Mouse (Mus musculus): ENCODE measurements around the gene Sorbs2. TPM values are rescaled to one million over a fixed set of nuclear protein-coding genes. Genes with fewer than 3 reads are reported as not detected.

Sorbs2 gene
- polyA plus RNA-seq, 1 experiment, result not detected

GRCm38 (mm10) chr8:45660570-45660969 lies 153.0 kb downstream of the Sorbs2 start:
- Histone ChIP-seq H3K27ac (ENCODE audit: insufficient read depth, low read depth, low read length) (no peak overlapping the region), H3K4me1 (ENCODE audit: control insufficient read depth, insufficient read depth, low read length) (no peaks in the 10 kb centered on the region), H3K4me3 (ENCODE audit: insufficient read depth, low read length) (no peak overlapping the region)
- TF ChIP-seq CTCF (IDR thresholded peaks at IDR 0.05; ENCODE audit: low read depth, low read length) (no peak), POLR2A (IDR thresholded peaks at IDR 0.05; ENCODE audit: borderline replicate concordance, low read depth, low read length) (no peak)

GRCm38 (mm10) chr8:45661605-45662004 lies 154.0 kb downstream of the Sorbs2 start:
- Histone ChIP-seq H3K4me3 (ENCODE audit: insufficient read depth, low read length) (no peak overlapping the region), H3K4me1 (ENCODE audit: control insufficient read depth, insufficient read depth, low read length) (no peaks in the 10 kb centered on the region), H3K27ac (ENCODE audit: insufficient read depth, low read depth, low read length) (no peak overlapping the region)
- no peak for TF ChIP-seq POLR2A (IDR thresholded peaks at IDR 0.05; ENCODE audit: borderline replicate concordance, low read depth, low read length)
- TF ChIP-seq CTCF (IDR thresholded peaks at IDR 0.05; ENCODE audit: low read depth, low read length), result no peak

- Histone ChIP-seq H3K27ac (ENCODE audit: insufficient read depth, low read depth, low read length) (no peak overlapping the region), H3K4me3 (ENCODE audit: insufficient read depth, low read length) (no peak overlapping the region), H3K4me1 (ENCODE audit: control insufficient read depth, insufficient read depth, low read length) (no peaks in the 10 kb centered on the region)
- TF ChIP-seq POLR2A (IDR thresholded peaks at IDR 0.05; ENCODE audit: borderline replicate concordance, low read depth, low read length), result no peak
- TF ChIP-seq CTCF (IDR thresholded peaks at IDR 0.05; ENCODE audit: low read depth, low read length), result no peak
These were observed 158.6 kb downstream of the Sorbs2 start for GRCm38 (mm10) chr8:45666221-45666620.

- no peak for TF ChIP-seq CTCF (IDR thresholded peaks at IDR 0.05; ENCODE audit: low read depth, low read length)
- TF ChIP-seq POLR2A (IDR thresholded peaks at IDR 0.05; ENCODE audit: borderline replicate concordance, low read depth, low read length), result no peak
- H3K4me3 ChIP-seq (ENCODE audit: insufficient read depth, low read length), result no peak overlapping the region
- no peak overlapping the region for H3K27ac ChIP-seq (ENCODE audit: insufficient read depth, low read depth, low read length)
- H3K4me1 ChIP-seq (ENCODE audit: control insufficient read depth, insufficient read depth, low read length), result no peaks in the 10 kb centered on the region
These were observed 165.6 kb downstream of the Sorbs2 start for GRCm38 (mm10) chr8:45673149-45673548.

- TF ChIP-seq CTCF (IDR thresholded peaks at IDR 0.05; ENCODE audit: low read depth, low read length), result no peak
- no peak for TF ChIP-seq POLR2A (IDR thresholded peaks at IDR 0.05; ENCODE audit: borderline replicate concordance, low read depth, low read length)
- H3K4me1 ChIP-seq (ENCODE audit: control insufficient read depth, insufficient read depth, low read length), result no peaks in the 10 kb centered on the region
- H3K4me3 ChIP-seq (ENCODE audit: insufficient read depth, low read length), result no peak overlapping the region
- no peak overlapping the region for H3K27ac ChIP-seq (ENCODE audit: insufficient read depth, low read depth, low read length)
These were observed 168.3 kb downstream of the Sorbs2 start for GRCm38 (mm10) chr8:45675821-45676279.

GRCm38 (mm10) chr8:45677114-45677853 lies 169.7 kb downstream of the Sorbs2 start:
- Histone ChIP-seq H3K4me1 (ENCODE audit: control insufficient read depth, insufficient read depth, low read length) (no peaks in the 10 kb centered on the region), H3K27ac (ENCODE audit: insufficient read depth, low read depth, low read length) (no peak overlapping the region), H3K4me3 (ENCODE audit: insufficient read depth, low read length) (no peak overlapping the region)
- TF ChIP-seq POLR2A (IDR thresholded peaks at IDR 0.05; ENCODE audit: borderline replicate concordance, low read depth, low read length), result no peak
- no peak for TF ChIP-seq CTCF (IDR thresholded peaks at IDR 0.05; ENCODE audit: low read depth, low read length)

- H3K4me3 ChIP-seq (ENCODE audit: insufficient read depth, low read length), result no peak overlapping the region
- no peak overlapping the region for H3K27ac ChIP-seq (ENCODE audit: insufficient read depth, low read depth, low read length)
- TF ChIP-seq POLR2A (IDR thresholded peaks at IDR 0.05; ENCODE audit: borderline replicate concordance, low read depth, low read length) (no peak), CTCF (IDR thresholded peaks at IDR 0.05; ENCODE audit: low read depth, low read length) (no peak)
- H3K4me1 ChIP-seq (ENCODE audit: control insufficient read depth, insufficient read depth, low read length), result no peaks in the 10 kb centered on the region
These were observed 170.3 kb downstream of the Sorbs2 start for GRCm38 (mm10) chr8:45677854-45678241.

- Histone ChIP-seq H3K4me1 (ENCODE audit: control insufficient read depth, insufficient read depth, low read length) (no peaks in the 10 kb centered on the region), H3K4me3 (ENCODE audit: insufficient read depth, low read length) (no peak overlapping the region), H3K27ac (ENCODE audit: insufficient read depth, low read depth, low read length) (no peak overlapping the region)
- TF ChIP-seq CTCF (IDR thresholded peaks at IDR 0.05; ENCODE audit: low read depth, low read length) (no peak), POLR2A (IDR thresholded peaks at IDR 0.05; ENCODE audit: borderline replicate concordance, low read depth, low read length) (no peak)
These were observed 173.6 kb downstream of the Sorbs2 start for GRCm38 (mm10) chr8:45681171-45681570.

GRCm38 (mm10) chr8:45682845-45683383 lies 175.3 kb downstream of the Sorbs2 start:
- TF ChIP-seq CTCF (IDR thresholded peaks at IDR 0.05; ENCODE audit: low read depth, low read length), result no peak
- no peak for TF ChIP-seq POLR2A (IDR thresholded peaks at IDR 0.05; ENCODE audit: borderline replicate concordance, low read depth, low read length)
- no peak overlapping the region for H3K27ac ChIP-seq (ENCODE audit: insufficient read depth, low read depth, low read length)
- H3K4me3 ChIP-seq (ENCODE audit: insufficient read depth, low read length), result no peak overlapping the region
- no peaks in the 10 kb centered on the region for H3K4me1 ChIP-seq (ENCODE audit: control insufficient read depth, insufficient read depth, low read length)

- no peaks in the 10 kb centered on the region for H3K4me1 ChIP-seq (ENCODE audit: control insufficient read depth, insufficient read depth, low read length)
- no peak for TF ChIP-seq POLR2A (IDR thresholded peaks at IDR 0.05; ENCODE audit: borderline replicate concordance, low read depth, low read length)
- TF ChIP-seq CTCF (IDR thresholded peaks at IDR 0.05; ENCODE audit: low read depth, low read length), result no peak
- H3K27ac ChIP-seq (ENCODE audit: insufficient read depth, low read depth, low read length), result no peak overlapping the region
- no peak overlapping the region for H3K4me3 ChIP-seq (ENCODE audit: insufficient read depth, low read length)
These were observed 180.5 kb downstream of the Sorbs2 start for GRCm38 (mm10) chr8:45687942-45688695.

Data from bone marrow macrophage, adult 2 months (primary cell).